Mouse (Mus musculus): ENCODE data around the gene Srgap2.

DNA sequence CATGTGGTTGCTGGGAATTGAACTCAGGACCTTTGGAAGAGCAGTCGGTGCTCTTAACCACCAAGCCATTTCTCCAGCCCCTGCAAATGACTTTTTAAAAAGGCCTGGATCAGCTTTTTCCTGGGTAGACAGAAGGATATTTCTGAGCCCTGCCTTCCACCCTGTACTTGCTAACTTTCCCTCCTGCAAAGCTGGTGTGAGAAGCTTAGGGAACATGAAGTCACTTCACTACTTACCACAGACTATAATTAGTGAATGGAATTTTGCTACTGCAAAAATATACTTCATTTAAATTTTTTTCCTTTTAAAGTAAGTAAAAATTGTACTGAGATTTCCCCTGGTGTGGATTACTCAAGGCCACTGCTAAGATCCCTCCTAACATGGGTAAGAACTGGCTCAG is 196.0 kb downstream of the Srgap2 start:
- TF ChIP-seq CTCF (IDR thresholded peaks at IDR 0.05; ENCODE audit: low read depth, low read length) (no peak), POLR2A (IDR thresholded peaks at IDR 0.05; ENCODE audit: extremely low read depth, insufficient read depth, low read length) (no peak)
